Mouse (Mus musculus) ovary, postnatal 10 days (tissue): ENCODE data around the gene Ubl7.

ENCODE experiments used
- DNase-seq: peaks from one replicate; pipeline ENCODE4 v3.0.0; 2022; ENCODE audit warnings: low spot score

The Ubl7 gene

DNA sequence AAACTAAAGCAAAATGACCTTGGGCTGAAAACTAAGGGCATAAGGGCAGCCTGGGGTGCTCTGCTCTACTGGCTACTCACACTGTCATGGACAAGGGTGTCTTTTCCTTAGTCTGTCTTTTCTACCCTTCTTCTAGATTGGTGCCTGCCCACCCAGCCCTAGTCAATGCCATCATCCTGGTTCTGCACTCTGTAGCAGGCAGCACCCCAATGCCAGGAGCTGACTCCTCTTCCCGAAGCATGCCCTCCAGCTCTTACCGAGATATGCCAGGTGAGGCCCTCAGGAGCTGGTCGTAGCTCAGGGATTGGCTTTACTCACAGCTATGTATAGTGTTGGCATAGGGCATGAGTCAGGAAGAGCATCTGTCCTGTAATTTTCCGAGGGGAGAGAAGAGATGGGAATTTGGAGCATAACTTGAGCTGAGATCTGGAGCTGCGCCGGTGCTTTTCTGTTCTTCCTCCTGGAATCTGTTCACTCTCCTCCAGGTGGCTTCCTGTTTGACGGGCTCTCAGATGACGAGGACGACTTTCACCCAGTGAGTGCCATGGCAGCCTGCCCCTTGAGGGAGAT, 10.8 kb downstream of the Ubl7 start:
- DNase-seq = no peak

DNA sequence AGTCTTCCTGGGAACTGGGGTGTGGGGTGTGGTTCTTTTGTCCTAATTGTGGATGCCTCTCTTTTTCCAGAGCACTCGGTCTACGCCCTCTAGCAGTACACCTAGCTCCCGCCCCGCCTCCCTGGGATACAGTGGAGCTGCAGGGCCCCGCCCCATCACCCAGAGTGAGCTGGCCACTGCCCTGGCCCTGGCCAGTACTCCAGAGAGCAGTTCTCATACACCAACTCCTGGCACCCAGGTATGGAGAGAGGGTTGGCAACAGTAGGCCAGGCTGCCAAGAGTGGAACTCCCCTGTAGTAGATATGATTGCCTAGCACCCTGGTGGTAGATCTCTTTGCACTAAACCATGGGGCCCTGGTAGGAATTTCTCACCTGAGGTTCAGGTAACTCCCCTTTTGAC, 11.6 kb downstream of the Ubl7 start:
- no peak for DNase-seq

DNA sequence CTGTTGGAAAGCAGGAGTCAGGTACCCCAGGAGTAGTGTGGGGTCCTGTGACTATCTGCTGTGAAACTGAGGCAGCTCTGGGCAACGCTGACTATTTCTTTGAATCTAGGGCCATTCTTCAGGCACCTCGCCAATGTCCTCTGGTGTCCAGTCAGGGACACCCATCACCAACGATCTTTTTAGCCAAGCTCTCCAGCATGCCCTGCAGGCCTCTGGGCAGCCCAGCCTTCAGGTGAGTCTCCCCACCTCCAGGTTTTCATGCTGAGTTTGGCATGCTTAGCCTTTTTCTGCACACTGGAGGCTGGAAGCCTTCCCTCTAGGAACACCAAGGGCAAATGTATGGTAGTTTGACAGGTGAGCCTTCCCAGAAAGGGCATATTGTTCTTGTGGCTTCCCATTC, 12.3 kb downstream of the Ubl7 start:
- no peak for DNase-seq

DNA sequence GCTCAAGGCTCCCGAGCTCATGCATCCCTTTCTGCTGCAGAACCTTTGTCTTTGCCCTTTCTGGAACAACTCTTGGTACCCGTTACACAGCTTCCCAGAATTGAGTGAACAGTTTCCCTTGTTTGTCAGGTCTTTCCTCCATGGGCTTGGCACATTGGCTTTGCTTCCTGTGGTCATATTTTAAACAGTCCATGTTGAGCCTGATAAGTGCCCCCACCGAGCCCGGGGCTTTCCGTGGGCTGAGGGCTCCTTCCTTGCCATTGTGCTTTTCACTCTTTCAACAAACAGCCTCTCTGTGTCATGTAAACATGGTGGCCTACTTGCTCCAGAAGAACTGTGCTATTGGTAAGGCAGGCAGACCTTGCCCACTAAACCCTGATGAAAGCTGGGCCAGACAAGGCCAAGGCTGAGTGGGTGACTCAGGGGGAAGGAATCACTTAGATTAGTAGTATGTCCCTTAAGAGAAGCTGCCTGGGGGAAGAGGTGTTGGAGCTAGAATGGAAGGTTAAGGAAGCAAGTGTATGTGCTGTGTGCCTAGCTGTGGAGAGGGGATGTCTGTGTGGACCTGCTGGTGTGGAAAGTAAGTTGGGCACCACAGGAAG, 20.5 kb downstream of the Ubl7 start:
- no peak for DNase-seq

DNA sequence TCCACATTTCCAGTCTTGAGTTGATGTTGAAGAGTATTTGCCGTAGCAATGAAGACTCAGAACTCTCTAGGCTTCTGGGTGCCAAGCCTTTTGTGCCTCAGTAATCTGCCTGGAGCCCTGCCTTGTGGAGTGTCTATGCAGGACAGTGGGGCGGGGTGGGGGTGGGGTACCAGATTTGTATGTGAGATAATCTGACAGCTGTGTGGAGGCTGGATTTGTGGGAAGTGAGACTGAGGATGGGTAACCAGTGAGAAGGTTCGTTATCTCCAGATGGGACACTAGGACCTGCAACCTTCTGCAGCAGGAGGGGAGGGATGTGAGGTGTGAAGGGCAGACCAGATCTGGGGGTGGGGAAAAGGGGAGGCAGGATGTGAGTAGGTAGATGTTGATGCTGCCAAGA, 21.5 kb downstream of the Ubl7 start:
- no peak for DNase-seq

DNA sequence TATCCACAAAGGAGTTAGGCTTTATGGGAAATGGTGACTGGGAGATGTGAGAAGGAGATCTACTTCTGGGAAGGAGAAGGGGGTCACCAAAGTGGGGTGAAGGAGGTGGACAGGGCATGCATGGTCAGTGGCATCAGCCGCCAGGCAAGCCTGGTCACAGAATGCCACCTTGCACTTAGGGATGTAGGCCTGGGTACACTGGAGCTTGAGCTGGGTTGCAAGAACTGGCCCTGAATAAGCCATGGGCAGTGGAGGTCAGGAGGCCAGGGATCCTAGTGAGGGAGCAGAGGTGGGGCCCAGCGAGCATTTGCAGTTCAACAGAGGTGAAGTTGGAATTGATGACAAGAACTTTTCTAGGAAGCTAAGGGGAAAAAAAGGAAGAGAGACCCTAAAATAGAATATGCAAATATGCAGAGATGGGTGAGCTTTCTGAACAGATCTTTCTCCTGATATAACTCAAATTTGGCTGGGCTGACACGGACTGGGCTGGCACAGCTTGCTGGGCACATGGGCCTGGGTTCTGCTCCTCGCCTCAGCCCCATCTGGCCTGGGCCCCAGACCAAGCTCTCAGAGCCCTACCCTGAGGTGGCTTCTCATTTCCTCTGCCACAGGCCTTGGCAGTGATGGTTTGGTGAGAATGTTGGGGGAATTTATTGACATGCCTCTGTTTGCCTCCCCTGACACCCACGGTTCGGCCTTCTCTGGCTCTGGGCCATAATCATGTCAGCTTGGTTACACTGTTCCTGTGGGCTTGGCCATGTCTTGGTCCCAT, 22.2 kb downstream of the Ubl7 start:
- no peak for DNase-seq

DNA sequence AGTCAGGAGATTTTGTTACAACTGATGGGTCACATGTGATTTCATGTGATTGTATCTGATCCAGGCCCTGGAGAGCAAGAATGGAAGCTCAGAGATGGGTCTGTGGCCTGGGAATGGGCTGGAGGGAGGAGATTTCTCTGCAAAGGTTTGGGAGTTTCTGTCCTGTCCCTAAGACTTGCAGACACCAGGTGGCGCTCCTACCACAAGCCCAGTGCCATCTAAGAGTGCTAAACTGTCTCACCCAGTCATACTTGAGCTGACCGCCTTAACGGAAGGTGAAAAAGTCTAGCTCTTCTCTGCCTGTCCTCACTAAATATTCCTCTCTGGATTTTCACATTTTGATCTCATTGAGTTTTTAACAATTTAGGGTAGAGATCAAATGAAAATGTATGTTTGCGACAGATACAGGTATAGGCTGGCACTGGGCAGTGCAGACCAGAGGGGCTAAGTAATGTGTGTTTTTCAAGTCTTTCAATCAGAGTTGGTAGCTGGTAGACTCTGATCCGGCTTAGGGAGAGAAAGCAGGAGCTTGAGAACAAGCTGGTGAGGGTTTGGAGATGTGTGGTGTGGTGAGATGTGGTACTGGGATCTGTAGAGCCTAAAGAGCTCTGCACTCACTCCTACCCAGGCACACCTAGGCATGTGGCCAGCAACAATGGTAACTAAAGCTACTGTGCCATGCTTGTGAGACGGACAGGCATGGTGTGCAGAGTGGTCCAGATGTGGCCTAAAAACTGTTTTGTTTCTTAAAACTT, 25.1 kb downstream of the Ubl7 start:
- DNase-seq = peak; percentile 64

DNA sequence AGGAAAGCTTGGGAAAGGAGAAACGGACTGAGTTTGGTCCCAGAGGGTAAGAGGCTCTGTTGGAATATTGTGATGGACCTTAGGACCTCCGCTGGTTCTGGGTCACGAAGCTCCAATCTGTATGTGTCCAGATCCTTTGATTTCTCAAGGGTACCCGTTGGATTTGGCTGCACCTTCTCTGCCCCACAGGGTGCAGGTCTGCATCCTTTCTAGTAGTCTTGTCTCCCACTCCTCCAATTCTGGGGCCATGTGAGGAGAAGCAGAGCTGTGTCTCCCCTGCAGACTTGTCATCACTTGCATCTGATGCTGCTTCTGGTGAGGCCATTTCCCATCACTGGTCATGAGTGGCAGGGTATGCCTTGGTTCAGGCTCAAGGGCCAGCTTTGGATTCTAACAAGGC, 26.4 kb downstream of the Ubl7 start:
- no peak for DNase-seq

DNA sequence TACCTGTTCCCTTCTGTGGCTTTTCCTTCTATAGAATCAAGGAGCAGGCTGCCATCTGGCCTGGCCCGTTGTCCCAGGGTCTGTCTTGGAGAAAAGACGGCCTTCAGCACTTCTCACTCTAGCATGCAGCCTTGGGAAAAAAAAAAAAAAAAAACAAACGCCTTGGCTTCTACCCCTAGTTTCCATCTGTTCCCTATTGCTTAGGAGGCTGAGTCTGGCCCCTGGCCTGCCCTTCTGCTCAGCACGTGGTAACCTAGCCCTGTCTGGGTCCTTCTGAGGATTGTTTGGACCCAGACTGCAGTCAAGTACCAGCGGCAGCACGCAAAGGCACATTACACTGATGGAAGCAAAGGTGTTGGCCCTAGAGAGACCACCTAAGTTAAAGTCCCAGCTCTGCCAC, 26.9 kb downstream of the Ubl7 start:
- DNase-seq = no peak

DNA sequence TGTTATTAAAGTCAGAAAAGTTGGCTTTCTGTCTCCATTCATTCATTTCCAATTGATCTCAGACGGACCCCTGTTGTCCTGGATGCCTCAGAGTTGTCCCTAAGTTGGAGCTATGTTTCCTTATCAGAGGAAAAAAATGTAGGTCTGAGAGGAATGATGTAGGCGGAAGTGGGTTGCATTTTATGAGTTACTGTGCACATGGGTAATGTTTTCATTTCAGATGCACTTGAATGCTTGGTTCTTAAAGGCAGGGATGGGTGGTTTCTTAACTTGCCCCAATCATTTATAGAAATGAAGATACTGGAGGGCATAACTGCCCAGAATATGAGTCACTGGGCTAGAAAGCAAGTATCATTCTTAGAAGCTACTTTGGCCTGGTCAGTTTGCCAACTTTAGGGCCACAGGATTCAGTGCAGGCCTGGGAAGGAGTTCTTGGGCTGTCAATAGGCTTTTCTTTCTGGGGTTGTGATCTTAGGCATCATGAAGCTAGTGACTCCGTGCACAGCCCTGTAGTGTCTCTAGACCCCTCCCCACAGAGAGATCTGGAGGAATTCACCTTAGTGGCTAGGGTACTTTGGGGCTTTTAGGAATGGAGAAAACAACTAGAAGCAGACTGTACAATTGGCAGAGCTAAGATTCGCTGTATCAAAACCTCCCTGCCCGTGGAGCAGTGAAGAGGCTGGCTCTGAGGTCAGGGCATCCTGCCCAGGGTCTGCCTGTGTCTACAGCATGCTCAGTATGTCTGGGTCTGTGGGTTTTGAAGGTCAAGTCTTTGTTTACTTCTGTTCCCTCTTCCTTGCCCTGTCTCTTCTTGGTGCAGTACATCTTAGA, 27.7 kb downstream of the Ubl7 start:
- no peak for DNase-seq

DNA sequence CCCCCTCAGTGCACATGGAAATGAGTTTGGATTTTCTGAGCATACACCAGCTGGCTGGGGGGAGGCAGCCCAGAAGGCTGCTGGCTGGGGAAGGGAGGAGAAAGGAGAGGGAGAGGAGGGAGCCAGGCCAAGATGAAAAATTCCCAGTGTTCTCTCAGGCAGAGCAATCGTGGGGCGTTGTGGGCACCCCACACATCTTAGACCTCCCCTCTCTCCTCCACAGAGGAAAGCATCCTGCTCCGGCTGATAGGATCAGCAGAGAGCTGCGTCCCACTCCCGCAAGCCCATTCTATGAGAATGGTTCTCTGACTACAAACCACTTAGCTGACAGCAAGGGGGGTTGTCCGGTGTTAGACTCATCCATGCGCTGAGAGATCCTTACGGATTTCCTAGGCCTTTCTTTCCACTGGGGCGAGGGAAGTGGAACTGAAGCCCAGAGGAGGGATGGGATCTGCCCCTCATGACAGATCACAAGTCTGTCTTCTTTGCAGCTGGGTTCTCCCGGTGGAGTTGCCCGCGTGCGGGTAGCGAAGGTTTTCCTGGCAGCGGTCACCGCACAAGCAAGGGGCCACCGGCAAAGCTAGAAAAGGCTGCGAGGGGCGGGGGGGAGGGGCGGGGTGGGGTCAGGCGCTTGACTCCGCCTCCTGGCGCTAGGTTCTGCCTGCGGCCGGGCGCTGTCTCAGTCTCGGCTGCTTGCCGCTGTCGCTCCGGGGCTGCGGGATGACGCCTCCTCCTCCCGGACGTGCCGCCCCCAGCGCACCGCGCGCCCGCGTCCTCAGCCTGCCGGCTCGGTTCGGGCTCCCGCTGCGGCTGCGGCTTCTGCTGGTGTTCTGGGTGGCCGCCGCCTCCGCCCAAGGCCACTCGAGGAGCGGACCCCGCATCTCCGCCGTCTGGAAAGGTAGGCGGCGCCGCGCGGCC, 28.9 kb downstream of the Ubl7 start, which contains the start of gene Sema7a:
Gene Sema7a, plus strand, starts transcription at position 682 of the 918 bp plus-strand sequence.
- peak; percentile 49 for DNase-seq

DNA sequence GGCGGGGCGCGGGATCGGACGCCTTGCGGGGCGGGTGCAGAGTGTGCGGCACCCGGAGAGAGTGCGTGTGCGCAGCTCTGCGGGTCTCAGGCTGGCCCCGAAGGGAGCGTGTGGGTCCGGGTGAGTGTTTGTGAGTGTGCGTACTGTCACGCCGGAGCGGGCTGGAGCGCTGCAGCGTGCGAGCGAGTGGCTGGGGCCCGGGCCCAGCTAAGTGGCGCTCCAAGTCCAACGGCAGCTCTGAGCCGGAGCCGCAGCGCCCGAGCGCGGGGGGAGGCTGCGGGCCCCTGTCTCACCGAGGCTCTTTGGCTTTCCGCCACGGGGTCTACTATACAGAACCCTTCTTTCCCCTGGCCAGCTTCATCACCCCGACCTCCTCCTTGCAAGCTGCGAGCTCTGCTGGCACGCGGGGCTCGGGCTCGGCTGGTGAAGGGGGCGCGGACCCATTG, 29.6 kb downstream of the Ubl7 start:
- DNase-seq = no peak

DNA sequence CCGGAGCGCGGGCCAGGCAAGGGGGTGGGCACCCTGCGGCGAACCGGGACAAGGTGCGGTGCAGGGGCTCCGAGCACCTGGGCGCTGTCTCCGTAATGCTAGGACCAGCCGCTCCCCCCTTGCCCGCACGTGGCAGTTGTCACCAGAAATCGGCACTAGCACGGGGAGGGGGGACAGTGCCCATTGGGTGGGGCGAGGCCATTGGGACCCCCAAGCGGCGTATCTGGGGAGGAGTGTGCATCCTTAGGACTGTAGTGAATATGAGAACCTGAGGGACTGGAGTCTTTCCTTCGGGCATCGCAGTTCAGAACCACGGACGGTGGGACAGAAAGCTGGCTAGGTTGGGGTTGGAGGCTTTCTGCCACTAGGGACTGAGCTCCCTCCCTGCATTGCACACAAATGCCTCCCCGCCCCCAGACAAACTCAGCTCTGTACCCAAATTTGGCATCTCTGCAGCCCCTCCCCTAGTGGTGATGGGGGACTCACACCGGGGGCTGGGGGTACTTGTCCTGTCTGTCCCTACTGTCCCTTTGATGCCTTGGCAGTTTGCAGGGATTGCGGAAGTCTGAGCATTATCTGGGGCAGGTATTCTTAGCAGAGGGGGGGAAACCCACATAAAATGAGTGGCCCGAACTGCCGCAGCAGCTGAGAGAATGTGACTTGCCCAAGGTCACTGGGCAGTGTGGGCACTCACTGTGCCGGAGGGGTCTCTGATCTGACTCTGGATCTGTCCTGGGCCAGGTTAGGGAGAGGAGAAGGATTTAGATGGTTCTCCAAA, 30.3 kb downstream of the Ubl7 start:
- no peak for DNase-seq

DNA sequence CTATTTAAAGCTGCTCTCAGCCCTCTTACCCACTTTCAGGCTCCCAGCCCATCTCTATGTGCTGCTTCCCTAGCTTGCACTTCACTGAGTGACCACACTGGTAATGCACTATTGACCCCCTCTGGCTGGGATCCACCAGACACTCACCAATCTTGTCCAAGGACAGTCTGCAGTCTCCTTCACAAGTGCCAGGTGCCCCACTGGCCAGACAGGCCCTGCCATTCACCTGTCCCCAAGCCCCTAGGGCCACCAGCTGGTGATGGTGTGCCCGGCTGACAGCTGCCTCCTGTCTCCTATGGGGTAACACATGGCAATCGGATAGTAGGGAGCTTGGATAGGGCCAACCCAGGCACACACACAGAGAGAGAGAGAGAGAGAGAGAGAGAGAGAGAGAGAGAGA, 31.3 kb downstream of the Ubl7 start:
- no peak for DNase-seq

DNA sequence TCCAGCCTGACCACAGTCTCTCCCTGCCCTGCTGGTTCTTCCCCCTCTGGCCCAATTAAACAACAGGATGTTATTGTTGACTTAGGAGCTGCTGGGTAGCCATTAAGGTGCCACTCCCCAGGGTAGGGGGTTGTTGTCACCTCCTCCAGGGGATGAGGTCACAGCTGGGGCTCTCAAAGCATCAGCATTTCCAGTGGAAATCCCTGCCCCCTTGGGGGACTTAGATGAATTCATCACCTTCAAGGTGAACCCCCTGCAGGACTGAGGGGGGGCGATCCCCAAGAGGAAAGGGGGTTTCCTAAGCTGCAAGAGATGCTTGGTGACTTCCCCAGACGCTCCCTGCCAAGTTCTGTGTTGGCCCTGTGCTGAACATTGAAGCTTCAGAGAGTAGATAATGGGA, 32.3 kb downstream of the Ubl7 start:
- no peak for DNase-seq

DNA sequence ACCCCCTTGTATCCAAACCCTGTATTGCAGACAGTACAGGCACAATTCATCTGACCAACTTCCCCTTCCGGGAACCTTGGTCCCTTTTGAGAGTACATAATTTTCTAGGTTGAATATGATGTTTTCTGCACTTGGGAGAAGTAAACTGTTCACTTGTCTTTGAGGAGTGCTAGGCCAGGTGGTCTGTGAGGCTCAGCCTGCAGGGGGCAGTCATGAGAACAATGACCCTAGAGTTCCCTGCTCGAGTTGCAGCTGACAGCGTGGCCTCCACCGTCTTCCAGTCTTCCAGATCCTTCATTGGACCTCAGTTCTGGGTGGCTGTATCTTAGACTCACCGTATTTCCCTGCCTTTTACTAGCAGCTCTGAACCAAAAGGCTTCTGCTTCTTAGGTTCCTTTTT, 33.8 kb downstream of the Ubl7 start:
- no peak for DNase-seq

DNA sequence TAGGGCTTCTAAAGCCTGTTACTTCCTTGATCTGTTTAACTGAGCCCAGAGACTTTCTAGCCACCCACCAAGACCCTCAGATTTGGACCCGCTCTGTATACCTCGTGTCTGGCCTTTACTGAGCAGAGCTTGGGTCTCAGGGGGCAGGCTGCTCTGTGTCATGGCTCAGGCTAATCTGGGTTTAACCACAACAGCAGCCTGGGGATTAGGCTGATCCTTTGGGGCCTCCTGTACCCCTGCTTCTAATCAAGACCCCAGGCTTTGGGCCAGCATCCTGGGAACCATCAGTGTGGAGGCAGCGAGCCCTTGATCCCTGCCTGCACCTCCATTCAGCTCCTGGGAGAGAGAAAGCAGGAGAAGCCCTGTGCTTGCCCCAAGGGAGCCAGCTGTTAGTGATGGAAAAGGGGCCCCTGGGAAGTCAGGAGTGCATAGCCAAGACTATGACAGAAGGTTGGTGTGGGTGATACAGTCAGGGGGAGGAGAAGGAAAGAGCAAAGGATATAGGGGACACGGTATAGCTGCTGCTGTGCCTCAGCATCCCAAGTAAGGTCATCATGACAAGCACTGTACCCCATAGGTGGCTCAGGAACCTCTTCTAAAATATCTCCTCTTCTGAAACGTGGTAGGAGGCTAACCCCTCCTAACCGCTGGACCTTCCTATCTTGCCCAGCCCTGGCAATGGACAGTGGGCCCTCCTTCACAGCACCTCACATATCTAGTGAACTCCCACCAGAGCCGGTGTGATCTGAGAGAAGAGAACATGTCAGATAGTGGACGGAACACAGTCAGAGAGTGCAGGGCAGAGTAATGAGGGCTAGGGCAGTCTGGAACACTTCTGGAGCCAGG, 35.2 kb downstream of the Ubl7 start:
- no peak for DNase-seq

DNA sequence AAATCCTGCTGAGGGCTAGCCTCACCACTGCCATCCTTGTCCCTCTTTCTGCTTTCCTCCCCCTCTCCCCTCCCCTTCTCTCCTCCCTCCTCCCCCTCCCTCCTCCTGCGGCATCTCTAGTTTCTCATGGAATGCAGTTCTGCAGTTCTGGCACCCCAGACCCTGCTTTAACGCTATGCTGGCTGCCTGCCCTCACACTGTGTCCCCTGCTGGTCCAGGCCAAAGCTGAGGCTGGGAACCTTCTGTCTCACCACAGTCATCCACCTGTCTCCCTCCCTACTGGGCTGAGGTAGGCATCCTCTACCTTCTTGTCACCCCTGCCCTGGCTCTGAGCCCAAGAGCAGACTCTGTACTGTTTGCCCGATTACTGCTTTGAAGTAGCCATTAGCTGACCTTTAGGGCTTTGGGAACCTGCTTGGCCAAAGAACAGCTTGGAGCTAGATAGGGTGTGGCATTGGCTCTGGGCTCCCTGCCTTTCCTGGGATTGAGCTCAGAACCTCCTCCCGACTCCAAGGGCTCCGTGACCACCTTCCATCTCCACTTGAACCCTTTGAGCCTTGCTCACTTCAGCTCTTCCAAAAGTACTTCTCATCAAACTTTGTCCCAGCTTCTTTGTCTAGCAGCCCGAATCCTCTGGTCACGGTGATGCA, 36.7 kb downstream of the Ubl7 start:
- DNase-seq = no peak
